Mouse (Mus musculus) heart, adult 2 months (tissue): ENCODE measurements around the gene Prpsap1.
"Not testable (repeated sequence)": the region's sequence is repeated elsewhere in the genome, so short reads cannot be mapped to it uniquely, and the experiment has no call there.

ENCODE experiments used
- CTCF ChIP-seq: fragments of 200-600 bp; IDR thresholded peaks from 2 replicates; pipeline ENCODE4 v1.8.1; 2022; ENCODE audit warnings: antibody characterized with exemption, mild to moderate bottlenecking, moderate library complexity
- EP300 ChIP-seq: fragments of 200-500 bp; IDR thresholded peaks from 2 replicates; pipeline ENCODE4 v1.6.1; 2011; ENCODE audit warnings: low read depth, low read length, control low read depth; ENCODE audit not compliant: insufficient read depth
- POLR2A ChIP-seq: fragments of 200-500 bp; IDR thresholded peaks from 2 replicates; pipeline ENCODE4 v1.6.1; 2011; ENCODE audit warnings: mild to moderate bottlenecking, low read depth, low read length, control low read depth; ENCODE audit not compliant: insufficient read depth

DNA sequence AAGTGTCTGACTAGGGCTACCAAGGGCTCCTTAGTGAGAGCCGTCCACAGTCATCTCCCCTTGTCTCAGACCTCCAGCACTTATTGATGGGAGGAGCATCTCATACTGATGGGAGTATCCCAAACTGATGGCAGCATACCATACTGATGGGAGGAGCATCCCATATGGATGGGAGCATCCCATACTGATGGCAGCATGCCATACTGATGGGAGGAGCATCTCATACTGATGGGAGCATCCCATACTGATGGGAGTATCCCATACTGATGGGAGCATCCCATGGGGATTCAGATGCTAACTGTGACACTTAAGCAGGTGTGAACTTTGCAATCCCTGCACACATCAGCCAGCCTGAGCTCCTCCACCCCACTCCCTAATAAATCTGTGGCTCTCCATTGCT lies 1.5 kb downstream of the Prpsap1 start:
- not testable (repeated sequence) for TF ChIP-seq POLR2A, CTCF, EP300
